Mouse (Mus musculus) lung, embryonic 14.5 days (tissue): ENCODE data around the gene Capns1. TPM values are rescaled to one million over a fixed set of nuclear protein-coding genes. Genes with fewer than 3 reads are reported as not detected.

Source experiments
- ATAC-seq: fragments of 200-750 bp; cut with Nextera tagmentation; 2 replicates; pipeline ENCODE4 v1.8.0; 2017; ENCODE audit warnings: mild to moderate bottlenecking, moderate TSS enrichment, moderate library complexity; ENCODE audit not compliant: insufficient read depth
- DNase-seq: peaks from one replicate; pipeline ENCODE4 v3.0.0-alpha.2; 2015
- H3K27ac ChIP-seq: fragments of 300-500 bp; sonication (generic); 2 replicates; pipeline ENCODE4 v1.5.1; 2014; ENCODE audit warnings: low read depth, mild to moderate bottlenecking, moderate library complexity
- H3K27me3 ChIP-seq: fragments of 300-500 bp; sonication (generic); 2 replicates; pipeline ENCODE4 v1.6.1; 2014; ENCODE audit warnings: low read length, control low read depth; ENCODE audit not compliant: insufficient read depth
- H3K36me3 ChIP-seq: fragments of 300-500 bp; sonication (generic); 2 replicates; pipeline ENCODE4 v1.6.1; 2014; ENCODE audit warnings: control low read depth; ENCODE audit not compliant: insufficient read depth
- H3K4me1 ChIP-seq: fragments of 300-500 bp; sonication (generic); 2 replicates; pipeline ENCODE4 v1.6.1; 2014; ENCODE audit warnings: antibody characterized with exemption, control low read depth; ENCODE audit not compliant: insufficient read depth
- H3K4me2 ChIP-seq: fragments of 300-500 bp; sonication (generic); 2 replicates; pipeline ENCODE4 v1.6.1; 2014; ENCODE audit warnings: mild to moderate bottlenecking
- H3K4me3 ChIP-seq: fragments of 300-500 bp; sonication (generic); 2 replicates; pipeline ENCODE4 v1.5.1; 2014; ENCODE audit warnings: low read depth, low read length
- H3K9ac ChIP-seq: fragments of 300-500 bp; sonication (generic); 2 replicates; pipeline ENCODE4 v1.6.1; 2014
- H3K9me3 ChIP-seq: fragments of 300-500 bp; sonication (generic); 2 replicates; pipeline ENCODE4 v1.6.1; 2016; ENCODE audit warnings: low read depth, low read length, control low read depth
- CTCF ChIP-seq: IDR thresholded peaks from 2 replicates; pipeline ENCODE4 v1.5.1; 2016; ENCODE audit warnings: antibody characterized with exemption, low read depth
- WGBS: fragments of 180-500 bp; shearing (Covaris S2); extraction: QIAGEN DNeasy Blood & Tissue Kit; methylation state at CpG from one replicate; pipeline ENCODE4 v1.1.7; 2014; 5-methylcytosine and 5-hydroxymethylcytosine counted together
- polyA plus RNA-seq: library from polyadenylated mRNA; unstranded; fragments of >200 nt; fragmentation: Nextera tagmentation; extraction: Ambion mirVana; gene quantifications from 2 replicates; pipeline ENCODE4 v1.2.1, GENCODE M21; 2014

The Capns1 gene
- polyA plus RNA-seq, 1 experiment from 2014 or later, result 78.3 TPM

GRCm38 (mm10) chr7:30231669-30232454, 33.3 kb upstream of the Capns1 start, which contains the start of the genes Polr2i and Tbcb:
Gene Polr2i (plus strand): TSS chr7:30231948.
Gene Tbcb (minus strand): TSS chr7:30232272.
- H3K9me3 ChIP-seq, result no peaks in the 10 kb centered on the region
- WGBS, result under 1% methylated on average over 67 of the region's 67 CpGs
- no peak for TF ChIP-seq CTCF
- peak within 1 kb of the TSS; percentile 76 for H3K9ac ChIP-seq
- peak within 1 kb of the TSS; percentile 85 for H3K4me2 ChIP-seq
- ATAC-seq (peak; percentile 95), DNase-seq (peak; percentile 98)
- H3K4me1 ChIP-seq, result peaks cover 4% of the 10 kb centered on the region; the same call in 1 of the 2 replicates
- H3K27ac ChIP-seq, result peak within 1 kb of the TSS; percentile 95
- peak within 1 kb of the TSS; percentile 73 for H3K4me3 ChIP-seq
- no peaks in the 10 kb centered on the region for H3K27me3 ChIP-seq
- peaks cover 29% of the 10 kb centered on the region; the same call in 1 of the 2 replicates for H3K36me3 ChIP-seq

GRCm38 (mm10) chr7:30231328-30231668, 32.7 kb upstream of the Capns1 start:
- H3K36me3 ChIP-seq, result peaks cover 34% of the 10 kb centered on the region
- peak overlapping the region; percentile 85 for H3K4me2 ChIP-seq
- H3K4me3 ChIP-seq, result peak overlapping the region; percentile 73
- under 1% methylated on average over 16 of the region's 16 CpGs for WGBS
- peak; percentile 35 for DNase-seq
- no peaks in the 10 kb centered on the region for H3K9me3 ChIP-seq
- H3K4me1 ChIP-seq, result peaks cover 4% of the 10 kb centered on the region; the same call in 1 of the 2 replicates
- ATAC-seq, result peak; percentile 18
- H3K27ac ChIP-seq, result no peak overlapping the region
- H3K27me3 ChIP-seq, result no peaks in the 10 kb centered on the region
- TF ChIP-seq CTCF, result no peak
- peak overlapping the region; percentile 76 for H3K9ac ChIP-seq

GRCm38 (mm10) chr7:30224206-30224605, 25.6 kb upstream of the Capns1 start:
- Histone ChIP-seq H3K4me3 (no peak overlapping the region), H3K27me3 (no peaks in the 10 kb centered on the region), H3K9ac (no peak overlapping the region), H3K4me1 (no peaks in the 10 kb centered on the region), H3K9me3 (no peaks in the 10 kb centered on the region), H3K27ac (no peak overlapping the region), H3K36me3 (peaks cover 46% of the 10 kb centered on the region), H3K4me2 (no peak overlapping the region)
- DNase-seq (no peak), ATAC-seq (no peak)
- TF ChIP-seq CTCF, result no peak
- WGBS, result 91% methylated on average over 12 of the region's 12 CpGs

- Histone ChIP-seq H3K36me3 (peaks cover 38% of the 10 kb centered on the region), H3K27ac (no peak overlapping the region), H3K4me1 (no peaks in the 10 kb centered on the region), H3K4me3 (no peak overlapping the region), H3K27me3 (no peaks in the 10 kb centered on the region), H3K9ac (no peak overlapping the region), H3K9me3 (no peaks in the 10 kb centered on the region), H3K4me2 (no peak overlapping the region)
- no peak for TF ChIP-seq CTCF
- no peak for ATAC-seq
- 85% methylated on average over 5 of the region's 5 CpGs for WGBS
- no peak for DNase-seq
Observed at GRCm38 (mm10) chr7:30222205-30222604, 23.6 kb upstream of the Capns1 start.

- Histone ChIP-seq H3K27ac (no peak overlapping the region), H3K4me2 (no peak overlapping the region), H3K27me3 (no peaks in the 10 kb centered on the region), H3K4me3 (no peak overlapping the region), H3K4me1 (no peaks in the 10 kb centered on the region), H3K36me3 (peaks cover 30% of the 10 kb centered on the region), H3K9me3 (no peaks in the 10 kb centered on the region), H3K9ac (no peak overlapping the region)
- WGBS, result 77% methylated on average over 3 of the region's 3 CpGs
- no peak for ATAC-seq
- TF ChIP-seq CTCF, result no peak
- DNase-seq, result no peak
Observed at GRCm38 (mm10) chr7:30221433-30221832, 22.8 kb upstream of the Capns1 start.

GRCm38 (mm10) chr7:30220008-30220356, 21.4 kb upstream of the Capns1 start:
- Histone ChIP-seq H3K36me3 (peaks cover 20% of the 10 kb centered on the region), H3K9ac (peak overlapping the region; percentile 62), H3K4me2 (peak overlapping the region; percentile 94), H3K27ac (no peak overlapping the region), H3K9me3 (no peaks in the 10 kb centered on the region), H3K4me3 (peak overlapping the region; percentile 46), H3K27me3 (no peaks in the 10 kb centered on the region), H3K4me1 (no peaks in the 10 kb centered on the region)
- ATAC-seq (no peak), DNase-seq (no peak)
- TF ChIP-seq CTCF, result no peak
- 27% methylated on average over 11 of the region's 11 CpGs for WGBS

GRCm38 (mm10) chr7:30219293-30220007, 20.8 kb upstream of the Capns1 start:
- no peaks in the 10 kb centered on the region for H3K9me3 ChIP-seq
- peak; percentile 83 for DNase-seq
- peak overlapping the region; percentile 46 for H3K4me3 ChIP-seq
- peak overlapping the region; percentile 62 for H3K9ac ChIP-seq
- H3K4me2 ChIP-seq, result peak overlapping the region; percentile 94
- no peaks in the 10 kb centered on the region for H3K27me3 ChIP-seq
- H3K4me1 ChIP-seq, result no peaks in the 10 kb centered on the region
- WGBS, result 5% methylated on average over 16 of the region's 16 CpGs
- 0 out of 2 replicates have a peak overlapping the region, but pooled peaks have one; percentile 3 for H3K27ac ChIP-seq
- ATAC-seq, result peak; percentile 56; the same call in 1 of the 2 replicates
- no peak for TF ChIP-seq CTCF
- H3K36me3 ChIP-seq, result peaks cover 16% of the 10 kb centered on the region
